Mouse (Mus musculus): Measurements from ENCODE around the gene Csrnp1. TPM values are rescaled to one million over a fixed set of nuclear protein-coding genes. Genes with fewer than 3 reads are reported as not detected.

The Csrnp1 gene
- polyA plus RNA-seq, 1 experiment from 2014 or later, result 1.5 TPM

- no peaks in the 10 kb centered on the region for H3K9me3 ChIP-seq (ENCODE audit: control insufficient read depth, low read length)
- H3K27me3 ChIP-seq (ENCODE audit: control insufficient read depth, insufficient read depth, low read length), result no peaks in the 10 kb centered on the region
- no peak overlapping the region for H3K27ac ChIP-seq (replicated peaks; ENCODE audit: low read depth, low read length)
- peaks cover 55% of the 10 kb centered on the region for H3K4me1 ChIP-seq (ENCODE audit: control insufficient read depth, insufficient read depth, low read length)
- H3K36me3 ChIP-seq (ENCODE audit: control insufficient read depth, insufficient read depth, low read length), result peaks cover 9% of the 10 kb centered on the region; the same call in 1 of the 2 replicates
- DNase-seq (ENCODE audit: low spot score), result no peak
- 59% methylated on average over 9 of the region's 9 CpGs for WGBS
- no peak overlapping the region for H3K9ac ChIP-seq (ENCODE audit: low read length)
- ATAC-seq (ENCODE audit: insufficient number of reproducible peaks, low FRiP score, low TSS enrichment, low read depth), result no peak
- no peak overlapping the region for H3K4me3 ChIP-seq (ENCODE audit: low read depth, low read length)
- no peak overlapping the region for H3K4me2 ChIP-seq (ENCODE audit: low read depth, severe bottlenecking)
Measured at GRCm38 (mm10) chr9:119978151-119978810, 6.2 kb downstream of the Csrnp1 start.

- no peak overlapping the region for H3K27ac ChIP-seq (replicated peaks; ENCODE audit: low read depth, low read length)
- no peak overlapping the region for H3K4me3 ChIP-seq (ENCODE audit: low read depth, low read length)
- WGBS, result 47% methylated on average over 5 of the region's 5 CpGs
- no peaks in the 10 kb centered on the region for H3K9me3 ChIP-seq (ENCODE audit: control insufficient read depth, low read length)
- H3K27me3 ChIP-seq (ENCODE audit: control insufficient read depth, insufficient read depth, low read length), result no peaks in the 10 kb centered on the region
- peaks cover 11% of the 10 kb centered on the region for H3K36me3 ChIP-seq (ENCODE audit: control insufficient read depth, insufficient read depth, low read length)
- H3K4me2 ChIP-seq (ENCODE audit: low read depth, severe bottlenecking), result no peak overlapping the region
- no peak for DNase-seq (ENCODE audit: low spot score)
- H3K4me1 ChIP-seq (ENCODE audit: control insufficient read depth, insufficient read depth, low read length), result peaks cover 49% of the 10 kb centered on the region
- ATAC-seq (ENCODE audit: insufficient number of reproducible peaks, low FRiP score, low TSS enrichment, low read depth), result no peak
- no peak overlapping the region for H3K9ac ChIP-seq (ENCODE audit: low read length)
Measured at GRCm38 (mm10) chr9:119977557-119978060, 6.8 kb downstream of the Csrnp1 start.

- H3K4me3 ChIP-seq (ENCODE audit: low read depth, low read length), result no peak overlapping the region
- no peak overlapping the region for H3K9ac ChIP-seq (ENCODE audit: low read length)
- H3K36me3 ChIP-seq (ENCODE audit: control insufficient read depth, insufficient read depth, low read length), result peaks cover 14% of the 10 kb centered on the region
- H3K27me3 ChIP-seq (ENCODE audit: control insufficient read depth, insufficient read depth, low read length), result no peaks in the 10 kb centered on the region
- H3K9me3 ChIP-seq (ENCODE audit: control insufficient read depth, low read length), result no peaks in the 10 kb centered on the region
- 45% methylated on average over 16 of the region's 17 CpGs for WGBS
- H3K4me1 ChIP-seq (ENCODE audit: control insufficient read depth, insufficient read depth, low read length), result peaks cover 42% of the 10 kb centered on the region
- no peak for DNase-seq (ENCODE audit: low spot score)
- no peak for ATAC-seq (ENCODE audit: insufficient number of reproducible peaks, low FRiP score, low TSS enrichment, low read depth)
- H3K4me2 ChIP-seq (ENCODE audit: low read depth, severe bottlenecking), result no peak overlapping the region
- 0 out of 2 replicates have a peak overlapping the region, but pooled peaks have one; percentile 36 for H3K27ac ChIP-seq (replicated peaks; ENCODE audit: low read depth, low read length)
Measured at GRCm38 (mm10) chr9:119976704-119977556, 7.5 kb downstream of the Csrnp1 start.

GRCm38 (mm10) chr9:119975286-119975685 lies 9.2 kb downstream of the Csrnp1 start:
- Histone ChIP-seq H3K9ac (ENCODE audit: low read length) (no peak overlapping the region), H3K9me3 (ENCODE audit: control insufficient read depth, low read length) (no peaks in the 10 kb centered on the region), H3K27me3 (ENCODE audit: control insufficient read depth, insufficient read depth, low read length) (no peaks in the 10 kb centered on the region), H3K4me2 (ENCODE audit: low read depth, severe bottlenecking) (no peak overlapping the region), H3K36me3 (ENCODE audit: control insufficient read depth, insufficient read depth, low read length) (peaks cover 14% of the 10 kb centered on the region), H3K27ac (replicated peaks; ENCODE audit: low read depth, low read length) (no peak overlapping the region), H3K4me1 (ENCODE audit: control insufficient read depth, insufficient read depth, low read length) (peaks cover 27% of the 10 kb centered on the region), H3K4me3 (ENCODE audit: low read depth, low read length) (no peak overlapping the region)
- WGBS, result 98% methylated on average over 4 of the region's 4 CpGs
- ATAC-seq (ENCODE audit: insufficient number of reproducible peaks, low FRiP score, low TSS enrichment, low read depth) (no peak), DNase-seq (ENCODE audit: low spot score) (no peak)

GRCm38 (mm10) chr9:119974609-119975008 lies 9.8 kb downstream of the Csrnp1 start:
- WGBS, result 87% methylated on average over 5 of the region's 5 CpGs
- no peak overlapping the region for H3K4me3 ChIP-seq (ENCODE audit: low read depth, low read length)
- no peaks in the 10 kb centered on the region for H3K27me3 ChIP-seq (ENCODE audit: control insufficient read depth, insufficient read depth, low read length)
- peaks cover 23% of the 10 kb centered on the region for H3K4me1 ChIP-seq (ENCODE audit: control insufficient read depth, insufficient read depth, low read length)
- H3K9ac ChIP-seq (ENCODE audit: low read length), result no peak overlapping the region
- peaks cover 14% of the 10 kb centered on the region for H3K36me3 ChIP-seq (ENCODE audit: control insufficient read depth, insufficient read depth, low read length)
- no peak overlapping the region for H3K27ac ChIP-seq (replicated peaks; ENCODE audit: low read depth, low read length)
- no peaks in the 10 kb centered on the region for H3K9me3 ChIP-seq (ENCODE audit: control insufficient read depth, low read length)
- no peak overlapping the region for H3K4me2 ChIP-seq (ENCODE audit: low read depth, severe bottlenecking)
- no peak for ATAC-seq (ENCODE audit: insufficient number of reproducible peaks, low FRiP score, low TSS enrichment, low read depth)
- no peak for DNase-seq (ENCODE audit: low spot score)

GRCm38 (mm10) chr9:119973869-119974520 lies 10.5 kb downstream of the Csrnp1 start:
- Histone ChIP-seq H3K27ac (replicated peaks; ENCODE audit: low read depth, low read length) (no peak overlapping the region), H3K27me3 (ENCODE audit: control insufficient read depth, insufficient read depth, low read length) (no peaks in the 10 kb centered on the region), H3K4me2 (ENCODE audit: low read depth, severe bottlenecking) (no peak overlapping the region), H3K9me3 (ENCODE audit: control insufficient read depth, low read length) (no peaks in the 10 kb centered on the region), H3K9ac (ENCODE audit: low read length) (no peak overlapping the region), H3K36me3 (ENCODE audit: control insufficient read depth, insufficient read depth, low read length) (peaks cover 14% of the 10 kb centered on the region), H3K4me3 (ENCODE audit: low read depth, low read length) (no peak overlapping the region), H3K4me1 (ENCODE audit: control insufficient read depth, insufficient read depth, low read length) (peaks cover 21% of the 10 kb centered on the region)
- 92% methylated on average over 27 of the region's 27 CpGs for WGBS
- ATAC-seq (ENCODE audit: insufficient number of reproducible peaks, low FRiP score, low TSS enrichment, low read depth) (no peak), DNase-seq (ENCODE audit: low spot score) (no peak)

GRCm38 (mm10) chr9:119973281-119973680 lies 11.2 kb downstream of the Csrnp1 start:
- no peaks in the 10 kb centered on the region for H3K27me3 ChIP-seq (ENCODE audit: control insufficient read depth, insufficient read depth, low read length)
- H3K36me3 ChIP-seq (ENCODE audit: control insufficient read depth, insufficient read depth, low read length), result peaks cover 14% of the 10 kb centered on the region
- H3K4me3 ChIP-seq (ENCODE audit: low read depth, low read length), result no peak overlapping the region
- 94% methylated on average over 23 of the region's 23 CpGs for WGBS
- H3K9me3 ChIP-seq (ENCODE audit: control insufficient read depth, low read length), result no peaks in the 10 kb centered on the region
- H3K9ac ChIP-seq (ENCODE audit: low read length), result no peak overlapping the region
- DNase-seq (ENCODE audit: low spot score) (no peak), ATAC-seq (ENCODE audit: insufficient number of reproducible peaks, low FRiP score, low TSS enrichment, low read depth) (no peak)
- H3K4me1 ChIP-seq (ENCODE audit: control insufficient read depth, insufficient read depth, low read length), result peaks cover 15% of the 10 kb centered on the region
- H3K27ac ChIP-seq (replicated peaks; ENCODE audit: low read depth, low read length), result no peak overlapping the region
- no peak overlapping the region for H3K4me2 ChIP-seq (ENCODE audit: low read depth, severe bottlenecking)

GRCm38 (mm10) chr9:119972582-119972981 lies 11.9 kb downstream of the Csrnp1 start:
- ATAC-seq (ENCODE audit: insufficient number of reproducible peaks, low FRiP score, low TSS enrichment, low read depth) (no peak), DNase-seq (ENCODE audit: low spot score) (no peak)
- WGBS, result 89% methylated on average over 12 of the region's 12 CpGs
- Histone ChIP-seq H3K27ac (replicated peaks; ENCODE audit: low read depth, low read length) (no peak overlapping the region), H3K36me3 (ENCODE audit: control insufficient read depth, insufficient read depth, low read length) (peaks cover 14% of the 10 kb centered on the region), H3K4me1 (ENCODE audit: control insufficient read depth, insufficient read depth, low read length) (peaks cover 11% of the 10 kb centered on the region), H3K27me3 (ENCODE audit: control insufficient read depth, insufficient read depth, low read length) (no peaks in the 10 kb centered on the region), H3K4me3 (ENCODE audit: low read depth, low read length) (no peak overlapping the region), H3K9ac (ENCODE audit: low read length) (no peak overlapping the region), H3K9me3 (ENCODE audit: control insufficient read depth, low read length) (no peaks in the 10 kb centered on the region), H3K4me2 (ENCODE audit: low read depth, severe bottlenecking) (no peak overlapping the region)

Measured in limb, embryonic 11.5 days (tissue).